Mouse (Mus musculus) thymus, postnatal 10 days (tissue): ENCODE measurements around the gene Ssc4d.
A peak's percentile ranks its signal among the peaks of the same experiment; 100 is the strongest.

Experiments
- DNase-seq, 2 experiments: peaks; one replicate each; pipeline ENCODE4 v3.0.0; 2021; ENCODE audit warnings: low spot score in 2 of 2

The Ssc4d gene

GRCm38 (mm10) chr5:135940587-135940986 is 33.7 kb downstream of the Ssc4d start:
- DNase-seq: no peak

GRCm38 (mm10) chr5:135935641-135936190 is 38.6 kb downstream of the Ssc4d start:
- DNase-seq: no peak

GRCm38 (mm10) chr5:135935176-135935523 is 39.2 kb downstream of the Ssc4d start:
- no peak for DNase-seq

- peak; percentile 98 to 99 for DNase-seq
These were observed 39.7 kb downstream of the Ssc4d start, which contains the start of gene Ywhag for GRCm38 (mm10) chr5:135934481-135935175. Gene Ywhag (minus strand): TSS chr5:135934616.

GRCm38 (mm10) chr5:135933900-135934441 is 40.4 kb downstream of the Ssc4d start:
- DNase-seq: peak; percentile 58 to 73

- DNase-seq: no peak
These were observed 41.0 kb downstream of the Ssc4d start for GRCm38 (mm10) chr5:135933222-135933899.

GRCm38 (mm10) chr5:135932359-135932758 is 42.0 kb downstream of the Ssc4d start:
- DNase-seq: no peak

GRCm38 (mm10) chr5:135931526-135931925 is 42.8 kb downstream of the Ssc4d start:
- DNase-seq: no peak

- DNase-seq: no peak
These were observed 44.5 kb downstream of the Ssc4d start for GRCm38 (mm10) chr5:135929685-135930424.

GRCm38 (mm10) chr5:135923901-135924300 is 50.4 kb downstream of the Ssc4d start:
- no peak for DNase-seq

GRCm38 (mm10) chr5:135919902-135920301 is 54.4 kb downstream of the Ssc4d start:
- DNase-seq: no peak

GRCm38 (mm10) chr5:135918593-135918992 is 55.7 kb downstream of the Ssc4d start:
- DNase-seq: no peak

GRCm38 (mm10) chr5:135918059-135918437 is 56.3 kb downstream of the Ssc4d start:
- no peak for DNase-seq

- no peak for DNase-seq
These were observed 56.8 kb downstream of the Ssc4d start for GRCm38 (mm10) chr5:135917327-135918058.

- no peak for DNase-seq
These were observed 57.7 kb downstream of the Ssc4d start for GRCm38 (mm10) chr5:135916601-135917000.

GRCm38 (mm10) chr5:135916051-135916565 is 58.2 kb downstream of the Ssc4d start:
- DNase-seq: no peak

GRCm38 (mm10) chr5:135914156-135914555 is 60.2 kb downstream of the Ssc4d start:
- DNase-seq: no peak

GRCm38 (mm10) chr5:135913201-135913600 is 61.1 kb downstream of the Ssc4d start:
- DNase-seq: no peak

GRCm38 (mm10) chr5:135911633-135912220 is 62.6 kb downstream of the Ssc4d start:
- DNase-seq: no peak

GRCm38 (mm10) chr5:135910813-135911212 is 63.5 kb downstream of the Ssc4d start:
- no peak for DNase-seq
